Mouse (Mus musculus): ENCODE data around the gene Gabra4.
A peak's percentile ranks its signal among the peaks of the same experiment; 100 is the strongest.
"Not testable (repeated sequence)": the region's sequence is repeated elsewhere in the genome, so short reads cannot be mapped to it uniquely, and the experiment has no call there.

Gene Gabra4

GRCm38 (mm10) chr5:71658115-71658497 lies at the start of gene Gabra4:
Gene Gabra4 (minus strand): TSS chr5:71658308.
- peak; percentile 20 for DNase-seq (ENCODE audit: low spot score)

DNA sequence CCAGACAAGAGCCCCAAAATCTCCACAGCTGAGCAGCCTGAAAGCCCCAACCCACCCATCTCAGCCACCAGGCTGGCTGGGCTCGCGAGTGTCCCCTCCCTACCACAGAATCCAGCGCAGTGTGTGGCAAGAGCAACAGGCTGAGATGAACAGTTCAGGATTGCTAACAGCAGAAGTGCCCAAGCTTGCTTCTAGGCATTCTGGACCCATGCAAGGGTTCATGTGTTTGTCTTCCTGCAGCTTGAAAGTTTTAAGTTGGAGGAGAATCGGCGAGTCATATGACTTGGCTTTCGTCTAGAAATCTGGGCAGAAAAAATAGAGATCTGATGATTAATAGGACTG lies 43.1 kb upstream of the Gabra4 start:
- no peak for DNase-seq (ENCODE audit: low spot score)

DNA sequence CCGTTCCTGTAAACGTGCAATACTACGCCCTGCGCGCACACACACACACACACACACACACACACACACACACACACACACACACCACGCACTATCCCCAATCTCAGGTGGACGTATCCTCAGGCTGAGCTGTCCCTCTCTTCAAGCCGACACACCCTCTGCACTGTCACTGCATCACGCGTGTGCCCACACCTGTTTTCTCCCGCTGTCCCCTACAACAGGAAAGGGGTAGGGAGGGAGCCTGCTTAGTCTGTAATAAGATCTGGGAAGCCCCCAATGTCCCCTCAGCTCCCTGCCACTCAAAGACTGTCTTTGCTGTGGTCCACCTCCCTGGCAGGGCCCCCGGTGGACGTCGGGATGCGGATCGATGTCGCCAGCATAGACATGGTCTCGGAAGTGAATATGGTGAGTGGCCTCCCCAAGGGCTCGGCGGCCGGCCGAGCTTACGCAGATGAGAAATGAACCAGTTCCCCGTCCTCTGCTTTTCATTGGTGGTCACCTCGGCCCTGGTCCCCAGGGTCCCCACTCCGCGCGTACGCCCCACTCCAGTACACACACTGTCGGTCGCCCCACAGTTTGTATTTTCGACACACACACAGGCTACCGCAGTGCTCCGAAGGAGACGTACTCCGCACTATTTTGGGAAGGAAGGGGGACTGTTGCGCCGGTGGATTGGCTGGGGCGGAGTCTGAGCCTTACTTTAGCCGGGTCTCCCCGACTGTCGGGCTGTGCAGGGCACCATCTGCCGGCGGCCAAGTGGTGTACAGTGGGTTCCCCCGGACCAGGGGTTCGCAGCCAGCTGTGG lies 42.6 kb upstream of the Gabra4 start:
- peak; percentile 69 for DNase-seq (ENCODE audit: low spot score)

GRCm38 (mm10) chr5:71699696-71700467 lies 41.8 kb upstream of the Gabra4 start:
- DNase-seq (ENCODE audit: low spot score), result peak; percentile 76

DNA sequence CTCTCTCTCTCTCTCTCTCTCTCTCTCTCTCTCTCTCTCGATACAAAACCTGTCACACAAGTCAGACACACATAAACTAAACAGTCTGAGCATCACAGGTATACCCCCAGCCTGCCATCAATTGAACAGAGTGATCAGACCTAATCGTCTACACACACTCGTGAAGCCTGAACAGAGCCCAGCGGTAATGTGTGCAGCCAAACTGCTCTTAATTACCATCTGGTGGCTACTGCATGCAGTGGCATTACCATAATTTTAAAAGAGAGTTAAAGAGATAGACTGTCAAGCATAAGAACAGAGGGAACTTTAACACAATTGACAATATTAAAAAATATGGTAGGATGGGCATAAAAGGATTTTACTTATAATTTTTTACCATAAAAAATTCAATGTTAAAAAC lies 7.5 kb upstream of the Gabra4 start:
- DNase-seq (ENCODE audit: low spot score), result no peak

GRCm38 (mm10) chr5:71657482-71658114 lies 510 bp downstream of the Gabra4 start, which contains the start of gene Gabrb1:
Gene Gabrb1 (plus strand): TSS chr5:71658113.
- peak; percentile 48 for DNase-seq (ENCODE audit: low spot score)

- DNase-seq (ENCODE audit: low spot score), result no peak
Measured at GRCm38 (mm10) chr5:71656771-71657170, 1.3 kb downstream of the Gabra4 start.

DNA sequence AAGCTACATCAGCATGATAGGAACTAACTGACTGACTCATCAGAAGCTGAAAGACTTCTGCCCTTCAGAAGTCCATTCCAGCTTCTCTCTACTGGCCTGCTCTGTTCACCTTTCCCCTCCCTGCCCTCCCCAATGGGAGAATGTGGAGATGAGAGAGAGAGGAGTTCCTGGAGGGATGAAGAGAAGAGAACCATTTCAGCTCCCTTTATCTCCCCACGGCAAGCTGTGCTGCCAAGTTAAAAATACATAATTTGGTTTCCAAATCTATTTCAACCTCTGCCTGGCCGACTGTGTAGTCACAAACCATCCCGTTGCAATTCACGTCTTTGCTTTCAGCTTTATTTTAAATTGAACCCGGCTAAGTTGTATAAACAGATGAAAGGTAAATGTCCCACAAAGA lies 4.1 kb downstream of the Gabra4 start:
- DNase-seq (ENCODE audit: low spot score), result no peak

DNA sequence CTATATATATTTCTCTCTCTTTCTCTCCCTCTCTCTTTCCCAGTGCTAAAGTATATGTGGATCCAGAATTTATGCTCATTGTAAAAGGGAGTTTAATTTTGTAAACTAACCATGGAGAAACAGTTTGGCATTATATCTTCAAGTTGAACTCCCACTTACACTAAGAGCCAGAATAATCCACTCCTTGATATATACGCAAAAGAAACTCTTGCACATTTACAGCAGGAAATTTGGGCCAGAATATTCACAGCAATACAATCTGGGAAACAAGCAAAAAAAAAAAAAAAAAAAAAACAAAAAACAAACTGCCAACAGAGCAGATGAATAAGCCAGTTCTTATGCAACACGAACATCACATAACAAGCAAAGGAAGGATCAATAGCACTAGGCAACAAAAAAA lies 10.0 kb downstream of the Gabra4 start:
- no peak for DNase-seq (ENCODE audit: low spot score)

GRCm38 (mm10) chr5:71639804-71640203 lies 18.3 kb downstream of the Gabra4 start:
- no peak for DNase-seq (ENCODE audit: low spot score)

DNA sequence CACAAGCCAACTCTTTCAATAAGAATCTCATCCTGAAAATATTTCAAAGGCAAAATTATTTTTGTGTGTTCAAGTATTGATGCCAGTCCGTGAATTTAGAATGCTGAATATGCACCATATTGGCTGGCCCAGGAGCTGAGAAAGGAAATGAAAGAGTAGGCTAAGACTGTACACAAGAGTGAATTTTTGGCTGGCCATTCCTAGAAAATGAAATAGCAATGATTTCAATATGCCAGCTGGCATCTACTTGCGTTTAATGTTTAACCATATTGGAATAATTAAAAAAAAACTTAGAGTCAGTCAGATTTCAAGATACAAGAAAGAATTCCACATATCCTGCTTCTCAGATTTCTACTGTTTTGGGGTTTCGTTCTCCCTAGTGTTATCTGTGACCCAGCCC lies 30.3 kb downstream of the Gabra4 start:
- no peak for DNase-seq (ENCODE audit: low spot score)

DNA sequence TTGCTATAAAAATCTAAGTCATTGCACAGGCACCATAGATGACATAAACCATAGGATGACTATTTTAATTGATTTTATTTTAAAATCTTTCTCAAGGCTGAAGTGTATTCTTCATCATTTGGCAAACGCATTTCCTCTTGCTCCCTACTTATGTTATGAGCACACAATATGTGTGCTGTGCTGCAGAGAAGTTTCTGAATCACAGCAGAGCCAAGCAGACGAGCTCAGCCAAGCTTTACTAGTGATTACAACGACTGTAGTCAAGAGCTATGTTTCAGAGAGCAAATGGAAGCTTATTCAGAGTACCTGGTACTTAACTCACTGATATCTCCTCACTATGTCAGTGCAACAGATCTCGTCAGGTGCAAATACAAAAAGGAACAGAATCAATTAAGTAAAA lies 41.4 kb downstream of the Gabra4 start:
- no peak for DNase-seq (ENCODE audit: low spot score)

DNA sequence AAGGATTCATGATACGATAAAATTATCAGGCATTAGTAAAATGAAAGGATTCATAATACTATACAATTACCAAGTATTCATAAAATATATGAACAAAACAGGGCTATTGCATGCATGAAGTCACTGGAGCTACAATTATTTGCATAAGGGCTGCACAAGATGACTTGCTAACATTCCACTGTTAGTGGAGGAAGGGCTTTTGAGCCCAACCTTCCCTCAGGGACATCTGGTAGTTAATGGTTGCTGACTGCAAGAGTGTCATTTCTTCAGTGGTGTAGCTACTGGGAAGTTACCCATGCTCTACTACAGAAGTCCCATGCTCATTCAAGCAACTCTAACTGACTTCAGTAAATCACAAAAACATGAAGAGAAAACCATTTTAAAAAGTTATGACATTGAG lies 43.8 kb downstream of the Gabra4 start:
- DNase-seq (ENCODE audit: low spot score), result no peak

GRCm38 (mm10) chr5:71608735-71609134 lies 49.4 kb downstream of the Gabra4 start:
- DNase-seq (ENCODE audit: low spot score), result no peak

DNA sequence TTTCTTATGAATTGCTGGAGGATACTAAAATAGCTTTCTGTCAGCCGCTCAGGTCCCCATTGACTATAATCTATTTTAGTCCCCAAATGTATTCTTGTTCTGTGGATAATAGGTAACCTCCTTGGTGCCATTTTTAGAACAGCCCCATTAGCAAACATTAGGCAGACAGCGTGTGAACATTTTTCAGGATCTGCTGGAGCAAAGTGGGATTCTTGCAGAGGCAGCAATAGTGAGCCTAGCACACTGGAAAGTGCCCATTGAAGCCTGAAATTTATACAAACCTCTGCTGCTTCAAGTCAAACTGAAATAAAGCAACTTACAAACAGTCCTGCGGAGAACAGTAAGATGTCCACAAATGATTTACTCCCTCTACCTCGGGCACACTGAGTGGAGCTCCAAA lies 51.2 kb downstream of the Gabra4 start:
- DNase-seq (ENCODE audit: low spot score), result no peak

DNA sequence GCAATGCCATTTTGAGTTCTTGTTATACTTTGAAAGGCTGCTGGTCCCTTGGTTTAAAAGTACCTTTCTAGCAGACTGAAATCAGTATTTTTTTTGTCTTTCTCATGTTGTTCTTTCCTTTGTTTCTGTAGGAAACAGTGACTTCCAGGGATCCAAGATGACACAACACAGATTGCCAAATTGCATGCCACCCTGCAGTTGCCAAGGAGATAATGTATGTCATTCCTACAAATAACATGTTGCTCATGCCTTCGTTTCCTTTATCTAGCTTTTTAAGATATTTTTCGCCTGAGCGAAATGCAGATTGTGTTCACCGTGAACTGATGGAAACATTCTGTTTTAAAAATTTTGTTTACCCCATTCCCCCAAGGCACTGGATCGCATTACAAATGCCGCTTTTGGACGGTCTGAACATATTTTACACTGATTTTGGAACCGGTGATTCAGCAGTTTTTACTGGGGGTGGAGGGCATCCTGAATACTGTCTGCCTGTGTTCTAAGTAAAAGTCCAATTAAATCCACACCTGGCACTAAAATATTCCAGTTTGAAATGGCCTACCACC lies 53.9 kb downstream of the Gabra4 start:
- no peak for DNase-seq (ENCODE audit: low spot score)

DNA sequence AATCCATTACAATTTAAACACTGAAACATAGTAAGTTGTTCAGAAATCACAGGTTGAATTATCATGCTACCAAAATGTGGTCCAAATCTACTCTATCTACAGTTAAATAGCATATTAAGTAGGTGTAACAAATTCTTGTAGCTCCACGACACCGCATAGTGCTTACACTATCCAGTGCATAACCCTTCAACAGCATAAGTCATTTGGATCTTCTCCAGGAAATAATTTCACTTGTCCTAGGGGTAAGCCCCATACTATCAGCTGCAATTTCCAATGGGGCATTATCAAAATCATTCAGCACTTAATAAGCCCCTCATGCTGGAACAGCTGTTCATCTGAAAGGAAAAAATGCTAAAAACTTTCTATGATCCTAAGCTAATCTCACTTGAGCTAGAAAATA lies 62.8 kb downstream of the Gabra4 start:
- no peak for DNase-seq (ENCODE audit: low spot score)

GRCm38 (mm10) chr5:71593745-71594255 lies 64.3 kb downstream of the Gabra4 start:
- DNase-seq (ENCODE audit: low spot score), result no peak

DNA sequence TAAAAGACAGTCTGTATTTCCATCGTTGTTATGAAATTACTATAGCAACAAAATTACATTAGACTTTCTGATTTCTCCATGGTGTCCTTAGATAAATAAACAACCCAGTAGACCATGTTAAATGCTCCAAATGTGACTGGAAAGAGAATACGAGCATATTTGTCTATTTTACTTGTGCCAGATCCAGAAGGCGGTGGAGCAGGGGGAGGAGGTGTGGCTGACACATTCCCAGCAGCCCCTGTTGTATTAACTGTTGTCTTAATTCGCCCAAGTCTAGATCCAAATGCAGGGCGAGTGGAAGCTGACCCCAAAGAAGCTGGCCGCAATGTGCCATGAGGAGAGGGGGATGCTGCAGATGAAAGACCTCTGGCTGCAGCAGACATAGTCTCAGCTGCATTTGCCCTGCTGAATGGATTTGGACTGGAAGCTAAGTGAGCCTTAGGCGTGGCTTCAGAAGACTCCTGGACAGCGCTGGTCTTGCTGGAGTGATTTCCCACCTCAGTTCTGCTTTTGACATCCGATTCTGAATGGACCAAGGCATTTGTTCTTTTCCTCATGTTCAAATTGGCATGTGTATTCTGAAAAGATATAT lies 86.4 kb downstream of the Gabra4 start:
- DNase-seq (ENCODE audit: low spot score), result no peak

- no peak for DNase-seq (ENCODE audit: low spot score)
Measured at GRCm38 (mm10) chr5:71548079-71548478, 110.0 kb downstream of the Gabra4 start, which contains the start of gene Cox7b2. Gene Cox7b2 (minus strand): TSS chr5:71548205.

DNA sequence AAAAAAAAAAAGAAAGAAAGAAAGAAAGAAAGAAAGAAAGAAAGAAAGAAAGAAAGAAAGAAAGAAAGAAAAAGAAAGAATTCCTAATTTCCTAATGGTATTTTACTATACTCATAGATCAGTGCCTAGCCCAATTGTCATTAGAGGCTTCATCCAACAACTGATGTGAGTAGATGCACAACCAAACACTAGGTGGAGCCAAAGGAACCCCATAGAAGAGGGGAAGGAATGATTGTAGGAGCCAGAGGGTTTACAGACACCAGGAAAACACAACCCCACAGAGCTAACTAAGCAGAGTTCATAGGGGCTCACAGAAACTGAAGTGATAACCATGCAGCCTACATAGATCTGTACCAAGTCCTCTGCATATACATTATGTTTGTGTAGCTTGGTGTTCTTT lies 112.6 kb downstream of the Gabra4 start:
- peak; percentile 34 for DNase-seq (ENCODE audit: low spot score)

- DNase-seq (ENCODE audit: low spot score), result not testable (repeated sequence)
Measured at GRCm38 (mm10) chr5:71525486-71525885, 132.6 kb downstream of the Gabra4 start.
